Mouse (Mus musculus) lung, postnatal 0 days (tissue): Measurements from ENCODE around the gene Crybg3. TPM values are rescaled to one million over a fixed set of nuclear protein-coding genes. Genes with fewer than 3 reads are reported as not detected.

Experiments used
- ATAC-seq: fragments of 200-750 bp; cut with Nextera tagmentation; 2 replicates; pipeline ENCODE4 v1.8.0; 2017; ENCODE audit warnings: moderate library complexity
- DNase-seq: peaks from one replicate; pipeline ENCODE4 v3.0.0-alpha.2; 2016; ENCODE audit warnings: low spot score
- H3K27ac ChIP-seq: fragments of 300-500 bp; sonication (generic); 2 replicates; pipeline ENCODE4 v1.5.1; 2014; ENCODE audit warnings: antibody characterized with exemption, mild to moderate bottlenecking, low read length, mixed read lengths
- H3K27me3 ChIP-seq: fragments of 300-500 bp; sonication (generic); replicated peaks from 2 replicates; pipeline ENCODE4 v1.6.1; 2014; ENCODE audit warnings: low read length, mixed read lengths; ENCODE audit not compliant: insufficient read depth
- H3K36me3 ChIP-seq: fragments of 300-500 bp; sonication (generic); 2 replicates; pipeline ENCODE4 v1.6.1; 2014; ENCODE audit warnings: low read length, mixed read lengths; ENCODE audit not compliant: insufficient read depth
- H3K4me1 ChIP-seq: fragments of 300-500 bp; sonication (generic); 2 replicates; pipeline ENCODE4 v1.6.1; 2014; ENCODE audit warnings: antibody characterized with exemption, low read depth, low read length, mixed read lengths; ENCODE audit not compliant: insufficient read depth
- H3K4me2 ChIP-seq: fragments of 300-500 bp; sonication (generic); replicated peaks from 2 replicates; pipeline ENCODE4 v1.6.1; 2014; ENCODE audit warnings: low read depth, mild to moderate bottlenecking, low read length, moderate library complexity, mixed read lengths
- H3K4me3 ChIP-seq: fragments of 300-500 bp; sonication (generic); 2 replicates; pipeline ENCODE4 v1.5.1; 2014; ENCODE audit warnings: low read depth, low read length
- H3K9ac ChIP-seq: fragments of 300-500 bp; sonication (generic); replicated peaks from 2 replicates; pipeline ENCODE4 v1.6.1; 2014; ENCODE audit warnings: low read depth, mild to moderate bottlenecking
- H3K9me3 ChIP-seq: fragments of 300-500 bp; sonication (generic); 2 replicates; pipeline ENCODE4 v1.6.1; 2016; ENCODE audit warnings: low read length, mixed read lengths
- CTCF ChIP-seq: IDR thresholded peaks from 2 replicates; pipeline ENCODE4 v1.5.1; 2016; ENCODE audit warnings: antibody characterized with exemption, mild to moderate bottlenecking
- EP300 ChIP-seq: IDR thresholded peaks from 2 replicates; pipeline ENCODE4 v1.6.1; 2016; ENCODE audit warnings: antibody characterized with exemption, mild to moderate bottlenecking, control low read depth
- WGBS: fragments of 180-500 bp; shearing (Covaris S2); extraction: QIAGEN DNeasy Blood & Tissue Kit; methylation state at CpG from one replicate; pipeline ENCODE4 v1.1.7; 2014; 5-methylcytosine and 5-hydroxymethylcytosine counted together
- polyA plus RNA-seq: library from polyadenylated mRNA; unstranded; fragments of >200 nt; fragmentation: Nextera tagmentation; extraction: Ambion mirVana; gene quantifications from 2 replicates; pipeline ENCODE4 v1.2.1, GENCODE M21; 2015

Gene Crybg3
- polyA plus RNA-seq, 1 experiment from 2014 or later, result 6.0 TPM

DNA sequence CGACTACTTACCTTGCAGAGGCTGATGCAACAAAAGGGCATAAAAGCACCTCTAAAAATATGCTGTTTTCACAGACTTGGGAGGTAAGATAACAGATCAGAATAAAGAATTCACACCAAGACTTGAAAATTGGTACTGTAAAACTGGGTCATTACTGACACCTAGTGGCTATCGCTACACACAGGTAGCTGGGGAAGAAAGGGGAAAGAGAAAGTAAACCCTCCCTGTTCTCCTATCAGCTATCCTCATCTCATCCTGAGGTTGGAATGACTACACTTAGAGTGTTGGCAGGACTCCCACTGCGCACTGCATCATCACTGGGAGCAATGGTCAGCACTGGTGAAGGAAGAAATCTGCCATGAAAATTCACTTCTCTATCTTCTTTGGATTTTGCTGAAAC, 16.4 kb upstream of the Crybg3 start:
- H3K4me1 ChIP-seq, result no peaks in the 10 kb centered on the region
- TF ChIP-seq EP300, result no peak
- TF ChIP-seq CTCF, result peak; percentile 88
- H3K4me2 ChIP-seq, result no peak overlapping the region
- ATAC-seq, result peak; percentile 75
- no peaks in the 10 kb centered on the region for H3K9me3 ChIP-seq
- no peak overlapping the region for H3K4me3 ChIP-seq
- H3K36me3 ChIP-seq, result no peaks in the 10 kb centered on the region
- H3K9ac ChIP-seq, result no peak overlapping the region
- H3K27ac ChIP-seq, result no peak overlapping the region
- no peaks in the 10 kb centered on the region for H3K27me3 ChIP-seq
- DNase-seq, result peak; percentile 84
- WGBS, result 27% methylated on average over 3 of the region's 3 CpGs

DNA sequence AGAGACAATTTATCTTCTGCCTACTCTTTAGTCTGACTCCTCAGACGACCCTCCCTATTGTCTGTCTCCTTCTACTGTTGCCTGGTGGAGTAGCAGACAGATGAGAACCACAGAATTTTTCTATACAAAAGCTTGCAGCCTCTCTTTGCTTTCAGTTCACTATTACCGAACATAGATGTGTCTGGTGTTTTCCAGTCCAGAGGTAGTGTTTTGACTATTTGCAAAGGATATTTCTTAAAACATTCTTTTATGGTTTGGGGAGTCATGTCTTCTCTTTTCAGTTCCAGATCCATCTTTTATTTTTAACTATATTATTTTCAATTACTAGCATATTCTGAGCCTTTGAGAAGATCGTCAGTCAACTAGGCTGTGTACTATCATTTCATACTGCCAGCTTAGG, 14.9 kb upstream of the Crybg3 start:
- TF ChIP-seq CTCF (no peak), EP300 (no peak)
- ATAC-seq (no peak), DNase-seq (no peak)
- H3K27me3 ChIP-seq, result no peaks in the 10 kb centered on the region
- no peak overlapping the region for H3K9ac ChIP-seq
- 72% methylated on average over 3 of the region's 3 CpGs for WGBS
- no peaks in the 10 kb centered on the region for H3K9me3 ChIP-seq
- H3K4me2 ChIP-seq, result no peak overlapping the region
- no peaks in the 10 kb centered on the region for H3K4me1 ChIP-seq
- H3K36me3 ChIP-seq, result no peaks in the 10 kb centered on the region
- H3K4me3 ChIP-seq, result no peak overlapping the region
- H3K27ac ChIP-seq, result no peak overlapping the region

DNA sequence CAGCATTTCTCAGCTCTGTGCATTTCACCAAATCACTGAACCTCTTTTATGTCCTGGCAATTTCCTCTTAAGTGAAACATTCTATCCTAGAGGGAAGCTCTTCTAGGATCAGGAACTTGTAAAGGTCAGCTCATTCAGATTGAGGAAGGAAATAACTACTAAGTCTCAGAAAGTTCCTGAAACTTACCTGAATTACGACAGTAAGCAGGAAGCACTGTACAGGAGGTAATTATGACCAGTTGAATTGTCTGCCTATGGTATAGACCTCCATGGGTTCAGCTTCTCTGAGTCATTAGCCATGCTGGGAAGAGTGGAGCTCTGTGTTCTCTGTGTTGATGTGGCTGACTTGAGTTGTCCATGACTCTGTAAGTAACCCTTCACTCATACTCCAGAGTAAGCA, 10.0 kb upstream of the Crybg3 start:
- no peaks in the 10 kb centered on the region for H3K9me3 ChIP-seq
- no peak overlapping the region for H3K4me2 ChIP-seq
- no peak for TF ChIP-seq EP300
- TF ChIP-seq CTCF, result no peak
- H3K4me1 ChIP-seq, result no peaks in the 10 kb centered on the region
- no peak overlapping the region for H3K4me3 ChIP-seq
- WGBS, result 74% methylated on average over 1 of the region's 1 CpGs
- no peak overlapping the region for H3K27ac ChIP-seq
- no peaks in the 10 kb centered on the region for H3K36me3 ChIP-seq
- no peak for ATAC-seq
- no peak overlapping the region for H3K9ac ChIP-seq
- no peaks in the 10 kb centered on the region for H3K27me3 ChIP-seq
- no peak for DNase-seq

GRCm38 (mm10) chr16:59604078-59604781, 3.5 kb upstream of the Crybg3 start:
- WGBS, result 58% methylated on average over 15 of the region's 15 CpGs
- Histone ChIP-seq H3K4me3 (no peak overlapping the region), H3K9me3 (no peaks in the 10 kb centered on the region), H3K36me3 (no peaks in the 10 kb centered on the region), H3K27ac (no peak overlapping the region), H3K4me1 (peaks cover 6% of the 10 kb centered on the region; the same call in 1 of the 2 replicates), H3K9ac (no peak overlapping the region), H3K4me2 (no peak overlapping the region), H3K27me3 (no peaks in the 10 kb centered on the region)
- DNase-seq (peak; percentile 57), ATAC-seq (no peak)
- TF ChIP-seq EP300 (no peak), CTCF (no peak)

DNA sequence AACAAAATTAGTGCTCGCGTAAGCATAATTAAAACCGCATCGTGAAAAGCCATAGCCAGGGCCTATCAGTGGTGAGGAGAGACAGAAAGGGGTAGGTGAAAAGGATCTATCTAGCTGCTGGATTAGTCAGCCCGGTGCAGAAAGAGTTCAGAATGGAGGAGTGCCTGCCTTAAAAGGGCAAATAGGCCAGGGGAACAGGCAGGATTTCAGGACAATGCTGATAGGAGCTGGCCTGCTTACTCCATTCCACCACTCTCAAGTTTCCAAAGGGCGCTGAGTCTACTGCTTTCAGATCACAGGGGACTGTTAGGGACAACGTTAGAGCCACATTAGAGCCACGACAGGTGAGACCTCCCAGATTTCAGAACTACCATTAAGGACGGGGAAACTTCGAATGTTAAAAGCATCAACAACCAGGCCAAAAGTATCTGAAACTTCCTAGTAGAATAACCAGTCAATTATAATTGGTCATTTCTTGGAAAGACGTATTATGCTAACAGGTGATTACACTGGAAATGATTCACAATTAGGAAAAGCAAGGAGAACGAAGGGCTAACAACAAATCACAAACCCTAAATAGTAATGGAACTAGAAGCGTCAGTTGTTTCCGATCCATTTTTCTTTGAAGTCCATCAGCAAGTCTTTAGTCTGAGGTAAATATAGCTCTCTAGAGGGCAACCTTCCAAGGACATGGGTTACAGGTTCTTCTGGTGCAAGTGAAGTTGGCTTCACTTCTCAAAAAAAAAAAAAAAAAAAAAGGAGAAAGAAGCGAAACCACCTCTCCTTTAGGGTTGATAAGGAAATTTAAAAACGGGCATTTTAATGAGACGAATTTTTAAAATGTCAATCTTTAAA, 1.1 kb downstream of the Crybg3 start:
- DNase-seq (peak; percentile 50), ATAC-seq (no peak)
- Histone ChIP-seq H3K9ac (0 out of 2 replicates have a peak overlapping the region, but pooled peaks have one; percentile 83), H3K27me3 (no peaks in the 10 kb centered on the region), H3K4me3 (peak overlapping the region; percentile 93), H3K27ac (peak overlapping the region; percentile 95), H3K4me2 (peak overlapping the region; percentile 74), H3K4me1 (peaks cover 15% of the 10 kb centered on the region; the same call in 1 of the 2 replicates), H3K36me3 (no peaks in the 10 kb centered on the region), H3K9me3 (no peaks in the 10 kb centered on the region)
- TF ChIP-seq CTCF (no peak), EP300 (no peak)
- WGBS, result 27% methylated on average over 17 of the region's 17 CpGs

DNA sequence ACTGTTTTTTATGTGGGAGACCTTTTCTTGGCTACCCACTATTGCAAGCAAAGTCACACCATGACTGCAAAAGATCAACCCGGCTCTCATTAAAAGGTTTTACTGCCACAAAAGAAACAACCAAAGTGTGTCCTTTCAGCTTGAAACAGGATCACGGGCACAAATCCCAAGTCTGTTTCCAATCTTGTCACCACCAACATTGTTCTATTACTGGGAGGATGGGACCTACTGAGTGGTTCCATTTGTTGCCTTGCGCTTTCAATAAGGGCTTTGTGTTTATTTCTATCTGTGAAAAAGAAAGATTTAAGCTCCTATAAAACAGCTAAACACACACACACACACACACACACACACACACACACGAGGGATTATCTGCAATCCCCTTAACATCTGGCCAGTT, 1.8 kb downstream of the Crybg3 start:
- Histone ChIP-seq H3K4me1 (peaks cover 15% of the 10 kb centered on the region; the same call in 1 of the 2 replicates), H3K4me2 (peak overlapping the region; percentile 74), H3K36me3 (no peaks in the 10 kb centered on the region), H3K9ac (no peak overlapping the region), H3K27me3 (no peaks in the 10 kb centered on the region), H3K27ac (no peak overlapping the region), H3K9me3 (no peaks in the 10 kb centered on the region), H3K4me3 (no peak overlapping the region)
- ATAC-seq (no peak), DNase-seq (no peak)
- WGBS, result 56% methylated on average over 4 of the region's 4 CpGs
- TF ChIP-seq EP300, result no peak
- no peak for TF ChIP-seq CTCF
